Mouse (Mus musculus) v-Abl transformed pro-B cells (cell line): ENCODE measurements around the gene Gpr107.

Experiments used
- in situ Hi-C, 2 experiments: fragments of 400-800 bp; cut with MboI; formaldehyde crosslinking; loops; one replicate each; pipeline ENCODE4 v1.15.1; 2025; ENCODE audit not compliant: unreplicated experiment in 2 of 2

Gene Gpr107

GRCm38 (mm10) chr2:31183830-31184229 lies 31.7 kb downstream of the Gpr107 start:
- in situ Hi-C loops, result loop anchor here in 1 of 2 experiments (25.0 kb wide), 1 partner anchor 1172 kb away; no protein-coding TSS in a partner anchor

DNA sequence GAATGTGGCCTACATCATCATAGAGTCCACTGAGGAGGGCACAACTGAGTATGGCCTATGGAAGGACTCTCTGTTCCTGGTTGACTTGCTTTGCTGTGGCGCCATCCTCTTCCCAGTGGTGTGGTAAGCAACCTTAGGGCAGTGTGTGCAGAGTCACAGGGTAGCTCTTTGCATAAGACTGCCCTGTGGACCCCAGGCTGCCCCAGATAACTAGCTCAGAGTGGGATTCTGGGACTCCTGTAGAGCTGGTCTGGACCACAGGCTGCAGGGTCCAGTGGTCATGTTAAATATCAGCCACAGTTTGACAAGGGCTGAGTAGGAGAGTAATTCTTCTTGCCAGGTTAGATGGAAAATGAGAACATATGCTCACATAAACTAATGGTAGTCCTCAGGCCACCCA lies 36.6 kb downstream of the Gpr107 start:
- in situ Hi-C loops, result loop anchor here in 1 of 2 experiments (25.0 kb wide), 1 partner anchor 1176 kb away; no protein-coding TSS in a partner anchor

DNA sequence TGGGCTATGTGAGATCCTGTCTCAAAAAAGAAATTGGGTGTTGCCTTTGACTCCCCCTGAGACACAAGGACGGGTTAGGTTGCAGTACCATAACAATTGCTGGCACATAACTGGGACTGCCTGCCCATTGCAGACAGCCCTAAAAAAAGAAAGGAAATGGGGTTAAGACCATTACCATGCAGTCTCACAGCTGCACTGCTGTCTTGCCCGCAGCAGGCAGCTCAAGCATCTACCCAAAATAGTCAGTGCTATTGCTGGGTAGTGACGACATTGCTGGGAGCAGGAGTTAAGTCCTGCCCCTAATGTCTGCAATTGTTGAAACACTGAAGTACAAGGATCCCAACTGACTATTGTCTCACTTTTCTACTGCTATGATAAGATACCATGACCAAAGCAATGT lies 37.5 kb downstream of the Gpr107 start:
- in situ Hi-C loops, result loop anchor here in 1 of 2 experiments (25.0 kb wide), 1 partner anchor 1177 kb away; no protein-coding TSS in a partner anchor

DNA sequence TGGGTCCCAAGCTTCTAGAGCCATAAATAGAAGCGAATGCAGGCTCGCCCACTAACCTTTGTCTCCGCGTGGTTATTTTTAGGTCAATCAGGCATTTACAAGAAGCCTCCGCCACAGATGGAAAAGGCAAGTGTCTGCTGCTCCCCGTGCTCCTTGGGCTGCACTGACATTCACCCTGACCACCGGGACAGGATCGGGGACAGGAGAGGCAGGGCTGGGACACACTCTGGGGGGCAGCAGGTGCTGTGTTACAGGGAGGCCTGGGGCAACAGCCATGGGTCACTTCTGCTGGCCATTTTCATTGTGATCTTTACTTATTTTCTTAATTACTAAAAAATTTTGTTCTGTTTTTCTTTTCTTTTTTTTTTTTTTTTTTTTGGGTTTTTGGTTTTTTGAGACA lies 39.6 kb downstream of the Gpr107 start:
- in situ Hi-C loops, result loop anchor here in 1 of 2 experiments (25.0 kb wide), 1 partner anchor 1179 kb away; no protein-coding TSS in a partner anchor

DNA sequence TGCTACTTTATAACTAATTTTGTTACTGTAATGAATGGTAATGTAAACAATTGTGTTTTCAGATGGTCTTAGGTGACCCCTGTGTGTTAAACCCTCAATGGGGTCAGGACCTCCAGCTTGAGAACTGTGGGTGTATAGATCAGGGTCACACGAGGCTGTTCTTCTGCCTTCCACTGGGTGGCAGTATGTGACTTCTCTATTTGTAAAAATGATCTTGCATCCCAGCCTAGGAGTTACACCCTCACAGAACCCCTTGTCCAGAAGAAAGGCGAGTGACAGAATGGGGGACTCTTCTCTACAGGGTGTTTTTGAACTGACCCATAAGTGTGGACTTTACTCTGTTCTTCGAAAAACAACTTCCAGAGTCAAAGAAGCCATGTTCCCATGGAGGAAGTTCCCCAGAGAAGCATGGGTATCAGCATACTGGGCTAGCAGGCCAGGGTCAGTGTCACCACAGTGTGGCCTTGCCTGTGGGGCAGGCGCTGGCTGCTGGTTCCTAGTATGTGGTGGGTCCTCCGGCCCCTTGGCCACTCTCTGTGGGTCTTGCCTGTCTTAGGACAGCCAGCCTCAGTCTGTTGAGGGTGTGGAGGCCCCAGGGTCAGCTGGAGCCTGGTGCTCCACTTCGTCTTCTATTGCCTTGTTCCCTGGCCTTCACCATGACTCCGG lies 42.4 kb downstream of the Gpr107 start:
- in situ Hi-C loops, result loop anchor here (5.0 to 25.0 kb wide), 3 partner anchors 103 to 1182 kb away; no protein-coding TSS in a partner anchor

DNA sequence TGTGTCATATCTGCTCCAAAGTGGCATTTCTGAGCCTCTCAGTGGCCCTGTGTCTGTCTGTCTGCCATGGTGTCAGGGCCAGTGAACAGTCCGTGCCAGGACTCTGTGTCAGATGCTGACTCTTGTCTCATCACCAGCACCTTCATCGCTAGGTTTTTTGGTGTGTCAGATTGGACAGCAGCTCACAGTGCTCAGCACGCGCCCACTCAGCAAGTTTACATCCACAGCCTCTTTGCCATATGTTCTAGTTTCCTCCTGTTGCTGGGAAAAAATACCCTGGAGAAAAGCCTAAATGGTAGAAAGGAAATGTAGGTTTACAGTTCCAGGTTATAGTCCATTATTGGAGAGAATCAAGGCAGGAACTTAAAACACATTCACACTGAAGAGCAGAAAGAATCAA lies 46.5 kb downstream of the Gpr107 start:
- in situ Hi-C loops, result loop anchor here (5.0 to 25.0 kb wide), 3 partner anchors 99 to 1186 kb away; no protein-coding TSS in a partner anchor

DNA sequence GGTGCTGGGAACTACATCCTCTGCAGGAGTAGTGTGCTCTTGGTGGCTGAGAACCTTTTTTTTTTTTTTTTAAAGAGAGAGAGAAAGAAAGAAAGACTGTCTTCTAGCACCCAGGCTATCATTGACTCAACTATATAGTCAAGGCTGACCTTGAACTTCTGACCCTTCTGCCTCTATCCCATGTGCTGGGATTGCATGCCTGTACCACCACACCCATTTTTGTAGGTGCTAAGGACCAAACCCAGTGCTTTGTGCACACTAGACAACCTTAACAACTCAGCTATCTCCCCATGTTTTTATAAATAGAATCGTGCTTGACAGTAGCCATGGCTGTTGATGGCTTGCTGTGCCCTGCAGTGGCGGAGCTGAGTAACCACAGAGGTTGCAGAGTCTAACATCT lies 47.9 kb downstream of the Gpr107 start:
- in situ Hi-C loops, result no loop called here

DNA sequence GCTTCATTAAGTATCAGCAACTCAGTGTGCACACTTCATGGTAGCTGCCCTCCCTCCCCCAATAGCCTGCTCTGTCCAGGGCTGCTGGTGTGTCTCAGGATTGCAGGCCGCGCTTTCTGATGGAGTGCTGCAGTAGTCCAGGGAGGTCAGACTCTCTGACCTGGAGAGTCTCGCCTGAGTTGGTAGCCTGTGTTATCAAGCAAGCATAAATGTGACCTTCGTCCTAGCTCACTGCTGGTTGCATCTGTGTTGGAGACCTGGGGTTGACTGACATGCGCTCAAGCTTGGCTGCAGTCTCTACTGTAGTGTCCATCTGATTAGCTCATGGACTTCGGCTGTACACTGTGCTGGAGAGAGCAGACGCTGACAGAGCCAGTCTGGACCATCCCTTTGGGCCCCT lies 49.7 kb downstream of the Gpr107 start:
- in situ Hi-C loops, result no loop called here

DNA sequence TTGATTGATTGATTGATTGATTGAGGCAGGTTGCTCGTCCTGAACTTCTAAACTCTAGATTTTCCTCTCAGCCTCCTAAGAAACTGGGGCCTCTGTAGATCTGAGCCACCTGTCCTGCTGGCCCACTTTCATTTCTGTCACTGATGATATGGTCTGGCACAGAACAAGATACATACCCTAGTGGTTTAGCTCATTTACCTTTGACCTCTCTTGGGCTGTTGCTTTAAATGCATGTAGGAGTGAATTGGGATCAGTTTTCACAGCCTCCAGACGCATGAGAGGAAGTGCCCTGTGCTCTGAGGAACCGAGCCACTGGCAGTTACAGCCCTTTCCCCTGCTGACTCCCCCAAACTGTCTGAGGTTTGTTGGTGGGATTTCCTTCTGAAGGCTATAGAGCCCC lies 50.2 kb downstream of the Gpr107 start:
- in situ Hi-C loops, result no loop called here

- in situ Hi-C loops, result no loop called here
Measured at GRCm38 (mm10) chr2:31202956-31203355, 50.8 kb downstream of the Gpr107 start.

DNA sequence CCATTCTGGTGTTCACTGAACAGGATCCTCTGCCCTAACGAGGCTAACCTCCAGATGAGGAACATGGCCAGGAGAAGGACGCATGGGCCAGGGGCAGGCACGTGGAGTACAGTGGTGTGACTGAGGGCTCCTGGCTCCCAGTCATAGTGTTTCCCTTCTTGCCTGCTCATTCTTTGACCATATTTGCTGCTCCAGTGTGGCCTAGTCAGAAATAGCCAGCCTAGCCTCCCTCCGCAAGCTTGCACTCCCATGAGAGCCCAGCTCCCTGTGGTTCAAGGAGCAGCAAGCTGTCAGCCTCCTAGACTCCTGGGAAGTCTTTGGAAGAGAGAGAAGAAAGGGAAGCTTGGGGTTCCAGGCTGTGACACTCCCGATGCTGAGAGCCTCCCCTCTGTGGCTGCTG lies 52.6 kb downstream of the Gpr107 start:
- in situ Hi-C loops, result no loop called here

GRCm38 (mm10) chr2:31206211-31206610 lies 54.1 kb downstream of the Gpr107 start:
- in situ Hi-C loops, result no loop called here

GRCm38 (mm10) chr2:31206882-31207281 lies 54.8 kb downstream of the Gpr107 start:
- in situ Hi-C loops, result no loop called here

DNA sequence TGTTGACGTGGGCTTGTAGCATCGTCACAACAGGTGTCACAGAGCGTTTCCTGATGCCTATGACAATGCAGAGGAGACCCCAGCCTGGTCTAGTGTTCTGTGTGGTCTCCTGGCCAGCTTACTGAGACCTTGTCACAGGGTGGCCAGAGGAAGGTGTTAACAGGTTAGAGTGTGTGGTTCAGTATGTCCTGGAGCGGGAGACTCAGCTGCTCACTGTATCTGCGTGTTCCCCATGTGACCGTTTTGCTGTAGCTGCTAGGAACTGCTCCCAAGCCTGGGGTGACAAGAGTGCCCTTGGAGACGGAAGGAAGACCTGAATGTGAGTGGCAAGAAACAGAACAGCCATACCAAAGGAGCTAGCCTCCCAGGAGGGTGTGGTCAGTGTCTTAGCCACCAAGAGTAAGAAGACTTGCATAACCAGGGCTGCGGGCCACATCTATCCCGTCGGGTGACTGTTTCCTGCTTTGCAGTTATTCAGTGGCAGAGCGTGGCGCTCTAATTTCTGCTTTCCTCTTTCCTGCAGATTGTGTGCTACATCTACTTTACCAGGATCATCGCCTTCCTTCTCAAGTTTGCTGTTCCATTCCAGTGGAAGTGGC lies 56.5 kb downstream of the Gpr107 start:
- in situ Hi-C loops, result no loop called here

DNA sequence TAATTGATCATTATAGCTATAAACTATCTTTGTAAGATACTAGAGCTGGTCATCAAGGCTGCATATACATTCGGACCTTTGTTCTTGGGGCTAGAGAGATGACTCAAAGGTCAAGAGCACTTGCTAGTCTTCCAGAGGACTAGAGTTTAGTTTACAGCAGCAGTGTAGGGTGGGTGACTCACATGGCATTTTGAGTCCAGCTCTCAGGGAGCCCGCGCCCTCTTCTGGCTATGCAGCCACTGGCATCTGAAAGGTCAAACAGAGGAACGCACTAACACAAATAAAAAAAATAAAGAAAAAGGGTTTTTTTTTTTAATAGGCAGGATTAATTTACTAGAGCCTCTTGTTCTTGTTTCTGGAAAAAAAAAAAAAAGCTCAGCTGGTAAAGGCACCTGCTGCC lies 57.4 kb downstream of the Gpr107 start:
- in situ Hi-C loops, result no loop called here

DNA sequence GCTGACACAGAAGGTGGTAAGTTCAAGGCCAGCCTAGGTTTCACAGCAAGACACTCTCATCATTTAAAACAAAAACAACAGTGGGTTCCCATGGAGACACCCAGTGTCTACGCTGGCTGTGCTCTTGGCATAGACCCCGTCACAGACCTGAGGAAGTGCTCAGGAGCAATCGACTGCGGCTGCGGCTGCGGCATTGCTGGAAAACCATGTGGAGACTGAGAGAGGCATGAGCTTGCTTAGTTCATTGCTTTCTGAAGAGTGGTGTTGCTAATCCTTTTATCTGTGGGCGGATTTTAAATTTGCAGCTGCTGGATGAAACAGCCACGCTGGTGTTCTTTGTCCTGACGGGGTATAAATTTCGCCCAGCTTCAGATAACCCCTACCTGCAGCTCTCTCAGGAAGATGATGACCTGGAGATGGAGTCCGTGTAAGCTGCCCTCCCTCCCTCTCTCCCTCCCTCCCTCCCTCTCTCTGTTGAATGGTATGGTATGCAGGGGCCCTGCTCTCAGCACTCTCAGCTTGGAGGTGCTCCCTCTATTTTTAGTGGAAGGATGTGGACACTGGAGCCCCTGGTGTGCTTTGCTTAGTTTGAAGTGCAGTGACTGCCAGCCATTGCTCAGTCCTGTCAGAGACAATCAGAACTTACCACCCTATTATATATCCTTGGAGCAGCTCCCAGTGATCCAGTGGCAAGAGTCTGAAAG lies 58.2 kb downstream of the Gpr107 start:
- in situ Hi-C loops, result no loop called here

- in situ Hi-C loops, result no loop called here
Measured at GRCm38 (mm10) chr2:31211204-31211603, 59.1 kb downstream of the Gpr107 start.

DNA sequence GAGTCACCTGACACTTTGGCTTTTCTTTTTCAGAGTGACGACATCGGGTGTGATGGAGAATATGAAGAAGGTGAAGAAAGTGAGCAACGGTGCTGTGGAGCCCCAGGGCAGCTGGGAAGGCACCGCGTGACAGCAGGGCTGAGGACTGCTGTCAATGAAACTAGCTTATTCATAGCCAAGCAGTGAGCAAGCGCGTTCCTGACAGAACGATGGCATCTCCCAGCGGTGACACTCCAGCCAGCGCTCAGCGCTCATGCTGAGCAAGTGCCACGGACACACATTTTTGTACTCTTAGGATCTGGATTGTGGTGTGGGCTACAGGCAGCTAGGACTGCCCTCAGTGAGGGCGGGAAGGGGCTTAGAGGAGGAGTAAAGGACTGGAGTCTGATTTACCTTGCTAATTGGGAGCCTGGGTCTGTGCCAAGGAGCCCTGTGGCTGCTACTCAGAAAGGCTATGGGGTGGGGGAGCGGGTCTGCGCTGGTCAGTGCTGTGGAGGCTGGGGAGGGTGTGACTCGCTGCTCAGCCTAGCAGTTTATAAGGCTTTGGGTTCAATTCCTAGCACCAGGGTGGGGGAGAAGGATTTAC lies 62.2 kb downstream of the Gpr107 start:
- in situ Hi-C loops, result no loop called here

- in situ Hi-C loops, result no loop called here
Measured at GRCm38 (mm10) chr2:31218611-31219010, 66.5 kb downstream of the Gpr107 start.

DNA sequence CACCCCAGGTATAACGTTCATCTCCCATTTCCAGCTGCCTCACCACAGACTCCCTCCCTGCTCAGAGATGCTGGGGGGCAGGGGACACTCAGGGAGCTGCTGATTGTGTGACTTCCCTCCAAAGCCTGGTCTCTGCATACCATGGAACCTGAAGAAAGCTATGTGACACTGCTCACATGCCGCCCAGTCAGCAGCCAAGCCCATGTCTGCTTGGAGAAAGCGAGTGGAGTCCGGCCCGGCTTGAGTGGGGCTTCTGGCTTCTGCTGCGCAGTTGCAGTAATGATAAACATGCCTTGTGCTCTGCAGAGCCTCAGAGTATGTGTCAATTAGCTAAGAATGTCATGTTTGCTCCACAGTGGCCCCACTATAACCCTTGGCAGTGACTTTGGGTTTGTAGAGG lies 67.4 kb downstream of the Gpr107 start:
- in situ Hi-C loops, result no loop called here

DNA sequence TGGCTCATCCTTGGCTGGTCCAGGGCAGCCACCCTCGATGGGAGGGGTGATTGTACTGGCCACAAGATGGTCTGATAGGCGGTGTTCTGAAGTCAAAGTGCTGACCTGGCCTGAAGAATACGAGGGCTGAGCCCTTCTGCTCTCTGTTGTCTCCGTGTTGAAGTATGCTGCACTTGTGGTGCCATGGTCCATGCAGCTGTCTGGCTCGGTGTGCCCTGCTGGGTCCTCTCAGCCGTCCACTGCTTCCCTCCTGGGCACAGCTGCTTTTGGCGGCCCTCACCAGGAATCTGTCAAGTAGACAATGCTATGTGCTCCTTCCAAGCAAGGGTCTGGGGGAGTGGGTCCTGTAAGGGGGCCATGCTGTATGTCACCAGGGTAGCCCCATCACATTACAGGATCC lies 68.7 kb downstream of the Gpr107 start:
- in situ Hi-C loops, result no loop called here
